Mouse (Mus musculus) kidney, embryonic 14.5 days (tissue): ENCODE results near the gene Galr2. TPM values are rescaled to one million over a fixed set of nuclear protein-coding genes. Genes with fewer than 3 reads are reported as not detected.
"Not testable (repeated sequence)": the region's sequence is repeated elsewhere in the genome, so short reads cannot be mapped to it uniquely, and the experiment has no call there.

Source experiments
- ATAC-seq: fragments of 200-750 bp; cut with Nextera tagmentation; 2 replicates; pipeline ENCODE4 v1.8.0; 2017; ENCODE audit warnings: moderate number of reproducible peaks, mild to moderate bottlenecking, moderate TSS enrichment, moderate library complexity; ENCODE audit not compliant: low FRiP score, low TSS enrichment
- H3K27ac ChIP-seq: fragments of 300-500 bp; sonication (generic); 2 replicates; pipeline ENCODE4 v1.5.1; 2014; ENCODE audit warnings: low read depth, mild to moderate bottlenecking, low read length, moderate library complexity, mixed read lengths
- H3K27me3 ChIP-seq: fragments of 300-500 bp; sonication (generic); 2 replicates; pipeline ENCODE4 v1.6.1; 2014; ENCODE audit warnings: mild to moderate bottlenecking, low read length; ENCODE audit not compliant: control insufficient read depth, insufficient read depth
- H3K36me3 ChIP-seq: fragments of 300-500 bp; sonication (generic); 2 replicates; pipeline ENCODE4 v1.6.1; 2014; ENCODE audit warnings: low read length, mixed read lengths; ENCODE audit not compliant: control insufficient read depth, insufficient read depth
- H3K4me1 ChIP-seq: fragments of 300-500 bp; sonication (generic); 2 replicates; pipeline ENCODE4 v1.6.1; 2014; ENCODE audit warnings: low read length, mixed read lengths; ENCODE audit not compliant: control insufficient read depth, insufficient read depth
- H3K4me2 ChIP-seq: fragments of 300-500 bp; sonication (generic); replicated peaks from 2 replicates; pipeline ENCODE4 v1.6.1; 2014; ENCODE audit warnings: low read depth, mild to moderate bottlenecking, low read length
- H3K4me3 ChIP-seq: fragments of 300-500 bp; sonication (generic); 2 replicates; pipeline ENCODE4 v1.5.1; 2014; ENCODE audit warnings: mild to moderate bottlenecking, low read length
- H3K9ac ChIP-seq: fragments of 300-500 bp; sonication (generic); 2 replicates; pipeline ENCODE4 v1.6.1; 2014; ENCODE audit warnings: low read depth, mild to moderate bottlenecking, low read length, moderate library complexity
- H3K9me3 ChIP-seq: fragments of 300-500 bp; sonication (generic); 2 replicates; pipeline ENCODE4 v1.6.1; 2016; ENCODE audit warnings: low read length; ENCODE audit not compliant: control insufficient read depth
- WGBS: fragments of 180-500 bp; shearing (Covaris S2); extraction: QIAGEN DNeasy Blood & Tissue Kit; methylation state at CpG from one replicate; pipeline ENCODE4 v1.1.7; 2014; 5-methylcytosine and 5-hydroxymethylcytosine counted together
- polyA plus RNA-seq: library from polyadenylated mRNA; unstranded; fragments of >200 nt; fragmentation: Nextera tagmentation; extraction: Ambion mirVana; gene quantifications from 2 replicates; pipeline ENCODE4 v1.2.1, GENCODE M21; 2014

Galr2 gene
- polyA plus RNA-seq, 1 experiment from 2014 or later = not detected

DNA sequence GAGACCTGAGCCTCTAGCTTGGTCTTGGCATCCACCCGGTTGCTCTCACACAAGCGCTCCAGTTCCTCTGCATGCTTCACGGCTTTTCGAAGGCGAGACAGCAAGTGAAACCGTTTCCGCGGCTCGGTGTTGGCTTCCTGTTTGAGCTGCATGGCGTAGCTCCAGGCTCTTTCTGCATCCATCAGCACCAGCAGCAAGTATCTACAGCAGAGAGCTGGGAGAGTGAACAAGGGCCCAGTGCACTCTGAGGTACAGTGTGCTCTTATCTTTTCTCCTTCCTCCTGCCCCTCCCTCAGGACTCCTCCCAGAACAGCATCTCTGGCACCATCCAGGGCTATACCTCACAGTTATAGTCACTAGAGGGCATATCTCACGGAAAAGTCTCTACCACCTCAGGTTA, 15.4 kb upstream of the Galr2 start:
- Histone ChIP-seq H3K9ac (no peak overlapping the region), H3K4me3 (no peak overlapping the region), H3K4me2 (no peak overlapping the region), H3K36me3 (peaks cover 97% of the 10 kb centered on the region), H3K27ac (no peak overlapping the region), H3K9me3 (no peaks in the 10 kb centered on the region), H3K27me3 (no peaks in the 10 kb centered on the region), H3K4me1 (0 out of 2 replicates have a peak, but pooled peaks cover 4% of the 10 kb centered on the region)
- WGBS = 86% methylated on average over 11 of the region's 11 CpGs
- ATAC-seq = no peak

DNA sequence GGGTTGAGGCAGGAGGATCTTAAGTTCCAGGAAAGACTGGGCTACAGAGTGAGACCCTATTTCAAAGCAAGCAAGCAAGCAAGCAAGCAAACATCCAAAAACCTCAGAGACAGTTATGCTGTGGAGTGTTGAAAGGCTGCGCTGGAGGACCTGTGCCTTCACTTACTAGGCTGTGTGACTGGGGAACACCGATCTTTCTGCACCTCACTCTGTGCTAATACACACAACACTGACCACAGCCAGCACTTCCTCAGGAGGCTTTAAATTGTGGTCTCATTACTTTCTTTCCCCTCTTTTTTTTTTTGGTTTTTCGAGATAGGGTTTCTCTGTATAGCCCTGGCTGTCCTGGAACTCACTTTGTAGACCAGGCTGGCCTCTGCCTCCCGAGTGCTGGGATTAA, 14.9 kb upstream of the Galr2 start:
- no peaks in the 10 kb centered on the region for H3K27me3 ChIP-seq

DNA sequence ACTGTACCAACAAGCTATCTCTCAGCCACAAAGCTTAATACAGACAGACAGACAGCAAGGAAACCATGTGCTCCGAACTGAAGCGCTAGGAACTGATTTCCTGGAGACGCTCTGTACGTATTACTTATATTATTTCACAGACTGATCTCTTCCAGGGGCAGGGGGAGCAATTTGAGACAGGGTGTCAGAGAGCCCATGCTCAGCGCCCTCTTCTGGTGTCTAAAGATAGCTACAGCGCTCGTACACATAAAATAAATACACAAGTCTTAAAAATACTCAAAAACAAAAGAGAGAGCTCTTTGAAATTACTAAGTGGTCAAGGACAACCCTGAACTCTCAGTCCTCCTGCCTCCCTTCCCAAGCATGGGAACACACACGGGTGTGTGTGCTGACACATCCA, 13.1 kb upstream of the Galr2 start:
- H3K4me1 ChIP-seq = peaks cover 4% of the 10 kb centered on the region
- ATAC-seq = no peak
- no peak overlapping the region for H3K9ac ChIP-seq
- H3K27me3 ChIP-seq = no peaks in the 10 kb centered on the region
- no peak overlapping the region for H3K27ac ChIP-seq
- peaks cover 85% of the 10 kb centered on the region for H3K36me3 ChIP-seq
- WGBS = 86% methylated on average over 8 of the region's 8 CpGs
- H3K9me3 ChIP-seq = no peaks in the 10 kb centered on the region
- H3K4me2 ChIP-seq = no peak overlapping the region
- no peak overlapping the region for H3K4me3 ChIP-seq

More for the DNA sequence above, 14.9 kb upstream of the Galr2 start:
- no peak overlapping the region for H3K27ac ChIP-seq
- H3K4me2 ChIP-seq = no peak overlapping the region
- H3K9me3 ChIP-seq = no peaks in the 10 kb centered on the region
- H3K9ac ChIP-seq = no peak overlapping the region
- 92% methylated on average over 4 of the region's 4 CpGs for WGBS
- H3K4me1 ChIP-seq = no peaks in the 10 kb centered on the region
- ATAC-seq = no peak
- no peak overlapping the region for H3K4me3 ChIP-seq
- H3K36me3 ChIP-seq = peaks cover 94% of the 10 kb centered on the region

DNA sequence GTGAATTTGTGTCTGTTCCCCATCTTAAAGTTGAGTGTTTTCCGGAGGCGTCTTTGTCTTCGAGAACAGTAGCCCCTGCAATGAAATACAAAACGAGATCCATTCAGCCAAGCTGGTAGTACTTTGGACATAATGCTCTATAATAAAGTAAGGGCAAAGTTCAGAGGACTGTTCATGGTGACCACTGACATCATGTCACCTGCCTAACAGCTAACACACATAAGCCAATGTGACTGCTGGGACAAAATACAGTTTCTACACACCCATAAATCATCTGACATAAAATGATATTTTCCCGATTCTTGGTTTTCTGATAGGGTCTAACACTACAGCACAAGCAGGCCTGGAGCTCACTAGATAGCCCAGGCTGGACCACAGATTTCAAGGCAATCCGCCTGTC, 12.4 kb upstream of the Galr2 start:
- no peak for ATAC-seq
- no peaks in the 10 kb centered on the region for H3K27me3 ChIP-seq
- H3K4me3 ChIP-seq = no peak overlapping the region
- H3K36me3 ChIP-seq = peaks cover 78% of the 10 kb centered on the region
- 92% methylated on average over 6 of the region's 6 CpGs for WGBS
- H3K9me3 ChIP-seq = no peaks in the 10 kb centered on the region
- H3K27ac ChIP-seq = no peak overlapping the region
- no peak overlapping the region for H3K9ac ChIP-seq
- no peak overlapping the region for H3K4me2 ChIP-seq
- H3K4me1 ChIP-seq = peaks cover 9% of the 10 kb centered on the region

DNA sequence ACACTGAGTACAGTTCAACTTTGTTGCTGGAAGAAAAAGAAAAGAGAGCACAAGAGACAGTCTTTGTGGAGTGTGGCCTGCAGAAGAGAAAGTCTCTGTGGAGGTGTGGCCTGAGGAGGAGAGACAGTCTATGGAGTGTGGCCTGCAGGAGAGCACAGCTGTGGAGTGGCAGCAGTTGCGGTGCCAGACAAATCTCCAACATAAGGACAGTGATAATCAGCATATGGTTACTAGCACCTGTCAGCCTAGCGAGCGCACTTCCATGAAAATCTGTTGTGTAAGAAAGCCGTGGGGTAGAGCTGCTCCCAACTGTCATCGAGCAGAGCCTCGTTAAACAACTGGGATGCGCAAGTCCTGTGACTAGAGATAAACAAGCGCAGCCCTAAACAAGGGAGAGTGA, 11.2 kb upstream of the Galr2 start:
- 93% methylated on average over 8 of the region's 8 CpGs for WGBS
- Histone ChIP-seq H3K36me3 (peaks cover 66% of the 10 kb centered on the region), H3K4me2 (no peak overlapping the region), H3K27ac (no peak overlapping the region), H3K9me3 (no peaks in the 10 kb centered on the region), H3K27me3 (no peaks in the 10 kb centered on the region), H3K4me1 (peaks cover 10% of the 10 kb centered on the region), H3K9ac (no peak overlapping the region), H3K4me3 (no peak overlapping the region)
- no peak for ATAC-seq

DNA sequence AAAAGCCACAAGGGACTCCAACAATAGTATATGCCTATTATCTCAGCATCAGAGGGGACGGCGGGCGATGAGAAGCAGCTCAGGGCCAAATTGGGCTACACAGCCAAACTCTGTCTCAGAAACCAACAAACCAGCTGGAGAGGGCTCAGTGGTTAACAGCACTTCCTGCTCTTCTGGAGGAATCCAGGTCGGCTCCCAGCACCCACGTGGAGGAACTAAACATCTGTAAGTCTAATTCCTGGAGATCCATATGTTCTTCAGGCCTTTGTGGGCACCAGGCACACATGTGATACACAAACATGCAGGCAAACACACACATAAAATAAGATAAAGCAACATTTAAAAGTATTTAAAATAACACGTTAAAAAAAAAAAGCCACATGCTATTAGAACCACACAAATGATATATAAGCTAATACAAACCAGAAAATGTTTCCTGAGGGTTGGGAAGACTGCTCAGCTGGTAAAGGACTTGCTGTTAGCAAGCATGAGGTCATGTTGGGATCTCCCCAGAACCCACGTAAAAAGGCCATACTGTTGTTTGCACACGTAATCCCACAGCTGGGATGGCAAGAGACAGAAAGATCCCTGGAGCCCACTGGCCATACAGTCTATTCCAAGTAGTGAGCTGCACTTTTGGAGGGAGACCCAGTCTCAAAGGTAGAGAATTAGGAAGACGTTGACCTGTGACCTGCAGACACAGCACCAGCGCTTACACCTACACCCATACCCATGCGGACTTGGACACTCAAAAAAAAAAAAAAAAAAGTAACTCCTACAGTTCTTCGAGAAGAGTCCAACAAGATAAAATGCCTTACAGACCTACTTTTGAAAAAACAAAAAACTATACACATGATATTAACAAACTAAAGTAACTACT, 7.9 kb upstream of the Galr2 start:
- Histone ChIP-seq H3K9ac (peak overlapping the region; percentile 97), H3K36me3 (peaks cover 36% of the 10 kb centered on the region), H3K27ac (no peak overlapping the region), H3K9me3 (no peaks in the 10 kb centered on the region), H3K4me2 (peak overlapping the region; percentile 87), H3K4me1 (peaks cover 13% of the 10 kb centered on the region), H3K27me3 (no peaks in the 10 kb centered on the region), H3K4me3 (peak overlapping the region; percentile 99)
- no peak for ATAC-seq
- WGBS = 53% methylated on average over 12 of the region's 12 CpGs

DNA sequence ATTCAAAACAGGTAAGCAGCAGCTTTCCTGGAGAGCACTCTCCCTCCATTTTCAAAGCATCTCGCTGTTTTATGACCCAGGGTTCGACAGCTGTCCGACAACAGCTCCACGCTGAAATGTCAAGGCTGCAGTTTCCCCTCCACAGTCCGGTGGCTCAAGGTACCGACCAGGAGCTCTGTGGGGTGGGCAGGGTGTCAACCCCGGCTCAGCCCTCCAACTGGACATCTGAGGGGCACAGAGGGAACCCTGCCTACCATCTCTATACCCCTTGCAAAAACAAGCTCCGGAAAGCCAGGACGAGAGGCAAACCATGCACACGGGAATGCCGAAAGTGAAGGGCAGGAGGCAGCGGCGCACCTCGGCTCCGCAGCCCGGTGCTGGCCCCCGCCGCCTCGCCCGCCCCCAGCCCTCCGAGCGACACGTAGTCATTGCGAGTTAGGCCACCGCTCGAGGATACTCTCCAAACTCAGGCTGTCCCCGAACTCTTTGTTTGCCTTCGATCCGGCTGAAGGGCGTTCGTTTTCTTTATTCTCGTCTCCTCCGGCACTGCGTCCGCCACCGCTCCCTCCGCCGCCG, 7.2 kb upstream of the Galr2 start:
- H3K9ac ChIP-seq = peak overlapping the region; percentile 97
- peak overlapping the region; percentile 79 for H3K27ac ChIP-seq
- H3K4me3 ChIP-seq = peak overlapping the region; percentile 99
- ATAC-seq = peak; percentile 34
- H3K9me3 ChIP-seq = no peaks in the 10 kb centered on the region
- peaks cover 13% of the 10 kb centered on the region for H3K4me1 ChIP-seq
- peak overlapping the region; percentile 87 for H3K4me2 ChIP-seq
- WGBS = under 1% methylated on average over 38 of the region's 39 CpGs
- H3K36me3 ChIP-seq = peaks cover 28% of the 10 kb centered on the region
- H3K27me3 ChIP-seq = no peaks in the 10 kb centered on the region

DNA sequence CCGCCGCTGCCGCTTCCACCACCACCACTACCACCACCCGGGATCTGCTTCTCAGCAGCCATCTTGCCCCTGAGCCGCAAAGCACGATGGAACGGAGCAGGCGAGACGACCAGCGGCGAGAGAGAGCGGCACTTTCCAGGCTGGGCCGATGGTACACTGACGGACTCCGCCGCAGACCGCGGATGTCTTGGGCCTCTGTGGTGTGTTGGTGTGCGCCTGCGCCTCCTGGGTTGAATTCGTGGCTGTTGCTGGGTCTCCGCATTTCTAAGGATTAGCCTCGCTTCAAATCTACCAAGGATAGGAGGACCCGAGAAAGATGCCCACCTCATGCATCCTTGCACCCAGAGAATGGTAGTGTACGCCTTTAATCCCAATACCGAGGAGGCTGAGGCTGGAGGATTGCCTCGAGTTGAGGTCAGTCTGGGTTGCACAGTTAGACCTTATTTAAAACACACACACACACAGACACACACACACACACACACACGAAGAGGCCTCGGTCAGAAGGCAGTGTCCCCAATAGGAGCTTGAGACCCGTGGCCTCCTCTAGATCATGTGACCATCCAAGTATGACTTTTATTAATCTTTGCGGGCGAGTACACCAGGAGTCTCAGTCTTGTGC, 6.6 kb upstream of the Galr2 start, which contains the start of gene Srp68:
TSS of gene Srp68 (minus strand) at position 173 of the 622 bp plus-strand sequence.
- H3K4me2 ChIP-seq = peak within 1 kb of the TSS; percentile 87
- H3K4me1 ChIP-seq = peaks cover 13% of the 10 kb centered on the region
- H3K36me3 ChIP-seq = peaks cover 22% of the 10 kb centered on the region
- 3% methylated on average over 32 of the region's 32 CpGs for WGBS
- peak within 1 kb of the TSS; percentile 99 for H3K4me3 ChIP-seq
- H3K9ac ChIP-seq = peak within 1 kb of the TSS; percentile 97
- peak; percentile 98 for ATAC-seq
- H3K27me3 ChIP-seq = no peaks in the 10 kb centered on the region
- H3K27ac ChIP-seq = peak within 1 kb of the TSS; percentile 79
- no peaks in the 10 kb centered on the region for H3K9me3 ChIP-seq

DNA sequence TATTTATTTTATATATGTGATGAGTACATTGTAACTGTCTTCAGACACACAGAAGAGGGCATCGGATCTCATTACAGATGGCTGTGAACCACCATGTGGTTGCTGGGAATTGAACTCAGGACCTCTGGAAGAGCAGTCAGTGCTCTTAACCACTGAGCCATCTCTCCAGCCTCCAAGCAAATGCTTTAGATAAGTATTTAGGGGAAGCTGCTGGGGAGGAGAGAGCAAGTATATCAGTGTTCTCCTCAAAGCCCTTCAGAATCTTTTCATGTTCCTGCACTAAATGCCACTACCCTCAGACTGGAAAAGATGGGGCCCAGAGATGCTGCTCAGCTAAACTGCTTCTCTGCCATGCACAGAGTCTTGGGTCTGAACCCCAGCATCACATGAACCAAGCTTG, 3.6 kb upstream of the Galr2 start:
- Histone ChIP-seq H3K4me1 (peaks cover 20% of the 10 kb centered on the region), H3K27me3 (peaks cover 26% of the 10 kb centered on the region)
- WGBS = 97% methylated on average over 1 of the region's 1 CpGs
- H3K4me2 ChIP-seq, H3K9me3 ChIP-seq, ATAC-seq, H3K9ac ChIP-seq, H3K4me3 ChIP-seq, H3K36me3 ChIP-seq, H3K27ac ChIP-seq: not testable (repeated sequence)
